Comparison of ENCODE assay signal across 8 mouse cellular contexts in the genomic region with DNA sequence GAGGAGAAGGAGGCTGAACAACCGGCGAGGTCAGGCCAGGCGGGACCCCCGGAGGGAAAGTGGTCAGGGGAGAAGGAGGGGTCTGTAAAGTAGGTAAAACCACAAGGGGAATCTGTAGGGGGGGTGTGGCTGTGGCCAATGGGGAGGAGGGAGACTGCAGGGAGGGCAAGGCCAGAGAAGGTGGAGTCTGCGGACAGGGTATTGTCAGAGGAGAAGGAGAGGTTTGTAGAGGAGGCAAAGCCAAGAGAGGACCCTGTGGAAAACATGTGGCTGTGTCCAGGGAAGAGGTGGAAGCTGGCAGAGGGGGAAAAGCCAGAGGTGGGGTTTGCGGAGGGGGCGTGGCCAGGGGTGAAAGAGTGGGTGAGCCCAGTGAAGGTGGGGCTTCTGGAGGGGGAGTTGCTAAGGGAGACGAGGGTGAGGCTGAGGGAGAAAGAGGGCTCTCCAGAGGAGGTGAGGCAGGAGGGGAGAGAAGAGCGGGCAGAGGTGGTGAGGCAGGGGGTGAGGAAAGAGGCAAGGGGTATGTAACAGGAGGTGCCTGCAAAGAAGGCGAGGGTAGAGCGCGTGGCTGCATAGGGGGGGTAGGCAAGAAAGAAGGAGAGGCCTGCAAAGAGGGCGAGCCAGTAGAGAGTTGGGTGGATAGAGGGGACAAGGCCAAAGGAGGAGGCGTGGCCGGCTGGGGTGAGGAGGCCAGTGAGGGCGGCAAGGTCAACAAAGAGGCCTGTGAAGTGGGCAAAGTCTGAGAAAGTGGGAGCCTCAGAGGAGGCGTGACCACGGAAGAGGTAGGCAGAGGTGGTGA. TPM values are rescaled to one million over a fixed set of nuclear protein-coding genes. Genes with fewer than 3 reads are reported as not detected.
A peak's percentile ranks its signal among the peaks of the same experiment; 100 is the strongest.
DNase-seq lines count a peak whose midpoint lies in the region; ATAC-seq and TF ChIP-seq lines count a peak whose summit lies in the region.

No protein-coding gene starts in this region.

- peaks cover 43% of the 10 kb centered on the region for H3K4me1 ChIP-seq in hindbrain, embryonic 12.5 days
- H3K4me1 ChIP-seq in limb, embryonic 14.5 days (ENCODE audit: control insufficient read depth, insufficient read depth, low read length), result peaks cover 26% of the 10 kb centered on the region; the same call in 1 of the 2 replicates
- peaks cover 45% of the 10 kb centered on the region for H3K4me1 ChIP-seq in midbrain, embryonic 12.5 days
- H3K4me1 ChIP-seq in testis, adult 2 months (ENCODE audit: control insufficient read depth, insufficient read depth, low read length), result peaks cover 37% of the 10 kb centered on the region

- no peak for TF ChIP-seq CTCF in testis, adult 2 months (IDR thresholded peaks at IDR 0.05; ENCODE audit: control insufficient read depth, insufficient read depth, insufficient replicate concordance, low read depth, low read length)

- H3K27me3 ChIP-seq in hindbrain, embryonic 12.5 days, result peaks cover 10% of the 10 kb centered on the region
- H3K27me3 ChIP-seq in limb, embryonic 14.5 days (ENCODE audit: control insufficient read depth, insufficient read depth, low read length), result peaks cover 36% of the 10 kb centered on the region
- peaks cover 20% of the 10 kb centered on the region; the same call in 1 of the 2 replicates for H3K27me3 ChIP-seq in midbrain, embryonic 12.5 days
- 0 out of 2 replicates have a peak, but pooled peaks cover 2% of the 10 kb centered on the region for H3K27me3 ChIP-seq in testis, adult 2 months (ENCODE audit: control insufficient read depth, insufficient read depth, low read length)

- 0 out of 2 replicates have a peak, but pooled peaks have one; percentile 30 for ATAC-seq in erythroblast, adult 5-6 weeks (replicated peaks; ENCODE audit: low FRiP score, poor library complexity, severe bottlenecking)
- ATAC-seq in hindbrain, embryonic 12.5 days (ENCODE audit: low FRiP score), result 0 out of 2 replicates have a peak, but pooled peaks have one; percentile 5
- ATAC-seq in limb, embryonic 14.5 days (ENCODE audit: low FRiP score, low read depth), result peak; percentile 60
- peak; percentile 3; the same call in 1 of the 2 replicates for ATAC-seq in midbrain, embryonic 12.5 days (ENCODE audit: low FRiP score, low read depth)

- WGBS in hindbrain, embryonic 12.5 days, result 4% methylated on average over 18 of the region's 18 CpGs
- 4% methylated on average over 18 of the region's 18 CpGs for WGBS in limb, embryonic 14.5 days
- WGBS in midbrain, embryonic 12.5 days, result 5% methylated on average over 18 of the region's 18 CpGs

- H3K27ac ChIP-seq in hindbrain, embryonic 12.5 days, result peak overlapping the region; percentile 40; the same call in 1 of the 2 replicates
- no peak overlapping the region for H3K27ac ChIP-seq in limb, embryonic 14.5 days (replicated peaks; ENCODE audit: low read depth, low read length)
- H3K27ac ChIP-seq in midbrain, embryonic 12.5 days (replicated peaks), result 0 out of 2 replicates have a peak overlapping the region, but pooled peaks have one; percentile 25
- peak overlapping the region; percentile 76 for H3K27ac ChIP-seq in testis, adult 2 months (ENCODE audit: control insufficient read depth, insufficient read depth, low read depth, low read length)

- H3K9ac ChIP-seq in hindbrain, embryonic 12.5 days, result peak overlapping the region; percentile 61
- H3K9ac ChIP-seq in limb, embryonic 14.5 days (ENCODE audit: low read depth, low read length, severe bottlenecking), result peak overlapping the region; percentile 54
- peak overlapping the region; percentile 65 for H3K9ac ChIP-seq in midbrain, embryonic 12.5 days (replicated peaks)

- DNase-seq in B cell, adult 2 months, result peak; percentile 59 to 61
- DNase-seq in NIH3T3 (ENCODE audit: low read depth), result peak; percentile 60
- DNase-seq in limb, embryonic 14.5 days (ENCODE audit: low spot score), result no peak
- DNase-seq in gastrocnemius, postnatal 10 days, result no peak

- TF ChIP-seq POLR2A in limb, embryonic 14.5 days (IDR thresholded peaks at IDR 0.05; ENCODE audit: borderline replicate concordance, extremely low read depth, insufficient read depth, insufficient read length), result no peak
- no peak for TF ChIP-seq POLR2A in testis, adult 2 months (IDR thresholded peaks at IDR 0.05; ENCODE audit: control insufficient read depth, low read depth, low read length)

- H3K4me2 ChIP-seq in hindbrain, embryonic 12.5 days (replicated peaks), result peak overlapping the region; percentile 89
- peak overlapping the region; percentile 95 for H3K4me2 ChIP-seq in limb, embryonic 14.5 days (replicated peaks; ENCODE audit: low read depth, low read length, severe bottlenecking)
- peak overlapping the region; percentile 82 for H3K4me2 ChIP-seq in midbrain, embryonic 12.5 days (replicated peaks)

- H3K36me3 ChIP-seq in hindbrain, embryonic 12.5 days, result peaks cover 35% of the 10 kb centered on the region
- no peaks in the 10 kb centered on the region for H3K36me3 ChIP-seq in limb, embryonic 14.5 days (ENCODE audit: control insufficient read depth, insufficient read depth, low read length)
- H3K36me3 ChIP-seq in midbrain, embryonic 12.5 days, result peaks cover 35% of the 10 kb centered on the region
- H3K36me3 ChIP-seq in testis, adult 2 months (ENCODE audit: control insufficient read depth, insufficient read depth, low read length), result no peaks in the 10 kb centered on the region

- H3K9me3 ChIP-seq in hindbrain, embryonic 12.5 days (replicated peaks), result no peaks in the 10 kb centered on the region
- no peaks in the 10 kb centered on the region for H3K9me3 ChIP-seq in limb, embryonic 14.5 days (ENCODE audit: control insufficient read depth, low read length)
- H3K9me3 ChIP-seq in midbrain, embryonic 12.5 days, result no peaks in the 10 kb centered on the region

- peak overlapping the region; percentile 44 for H3K4me3 ChIP-seq in hindbrain, embryonic 12.5 days
- peak overlapping the region; percentile 42 for H3K4me3 ChIP-seq in limb, embryonic 14.5 days (replicated peaks; ENCODE audit: low read length)
- peak overlapping the region; percentile 57 for H3K4me3 ChIP-seq in midbrain, embryonic 12.5 days
- H3K4me3 ChIP-seq in testis, adult 2 months (ENCODE audit: control insufficient read depth, low read depth, low read length), result peak overlapping the region; percentile 63

RNA-seq across cellular contexts. Expression of a gene that starts 3.9 kb away (rescaled TPM):
- not detected in 2 replicates for total RNA-seq in erythroblast, adult 5-6 weeks (2015; ENCODE audit: low replicate concordance)
- total RNA-seq in erythroblast, adult 5-6 weeks (2017; ENCODE audit: low replicate concordance), result 0.09 TPM in 1 of 2 replicates, not detected in the other
- polyA plus RNA-seq in hindbrain, embryonic 12.5 days (2016; fragmentation: Nextera tagmentation; extraction: Ambion mirVana), result 39.2 and 42.0 TPM in 2 replicates
- 1.5 and 1.7 TPM in 2 replicates for polyA plus RNA-seq in limb, embryonic 14.5 days (2012; rRNA removed)
- polyA plus RNA-seq in limb, embryonic 14.5 days (2014; fragmentation: Nextera tagmentation; extraction: Ambion mirVana), result 1.0 and 1.2 TPM in 2 replicates
- polyA plus RNA-seq in midbrain, embryonic 12.5 days (2016; fragmentation: Nextera tagmentation; extraction: Ambion mirVana), result 37.1 and 47.6 TPM in 2 replicates
- 0.16 and 0.83 TPM in 2 replicates for polyA plus RNA-seq in testis, adult 2 months (2012; rRNA removed)
- total RNA-seq in gastrocnemius, postnatal 10 days (2021), result under 1 TPM; 0.16 to 0.21 TPM

RNA-seq across cellular contexts. Expression of a gene that starts 13.2 kb away (rescaled TPM):
- total RNA-seq in erythroblast, adult 5-6 weeks (2015; ENCODE audit: low replicate concordance), result not detected in 2 replicates
- not detected in 2 replicates for total RNA-seq in erythroblast, adult 5-6 weeks (2017; ENCODE audit: low replicate concordance)
- polyA plus RNA-seq in hindbrain, embryonic 12.5 days (2016; fragmentation: Nextera tagmentation; extraction: Ambion mirVana), result 0.17 TPM in 1 of 2 replicates, not detected in the other
- 0.30 and 0.36 TPM in 2 replicates for polyA plus RNA-seq in limb, embryonic 14.5 days (2012; rRNA removed)
- 0.37 and 0.40 TPM in 2 replicates for polyA plus RNA-seq in limb, embryonic 14.5 days (2014; fragmentation: Nextera tagmentation; extraction: Ambion mirVana)
- polyA plus RNA-seq in midbrain, embryonic 12.5 days (2016; fragmentation: Nextera tagmentation; extraction: Ambion mirVana), result 0.13 TPM in 2 replicates
- 0.16 and 0.40 TPM in 2 replicates for polyA plus RNA-seq in testis, adult 2 months (2012; rRNA removed)
- under 1 TPM in 1 of 2 experiments, not detected in 1; 0.29 TPM for total RNA-seq in gastrocnemius, postnatal 10 days (2021)

RNA-seq across cellular contexts. Expression of a gene that starts 25.1 kb away (rescaled TPM):
- total RNA-seq in erythroblast, adult 5-6 weeks (2015; ENCODE audit: low replicate concordance), result 16.3 and 22.4 TPM in 2 replicates
- 6.6 and 8.6 TPM in 2 replicates for total RNA-seq in erythroblast, adult 5-6 weeks (2017; ENCODE audit: low replicate concordance)
- polyA plus RNA-seq in hindbrain, embryonic 12.5 days (2016; fragmentation: Nextera tagmentation; extraction: Ambion mirVana), result 41.2 and 46.4 TPM in 2 replicates
- 65.3 and 68.3 TPM in 2 replicates for polyA plus RNA-seq in limb, embryonic 14.5 days (2012; rRNA removed)
- polyA plus RNA-seq in limb, embryonic 14.5 days (2014; fragmentation: Nextera tagmentation; extraction: Ambion mirVana), result 18.5 and 25.8 TPM in 2 replicates
- 45.1 and 48.4 TPM in 2 replicates for polyA plus RNA-seq in midbrain, embryonic 12.5 days (2016; fragmentation: Nextera tagmentation; extraction: Ambion mirVana)
- 32.1 and 262 TPM in 2 replicates for polyA plus RNA-seq in testis, adult 2 months (2012; rRNA removed)
- total RNA-seq in gastrocnemius, postnatal 10 days (2021), result 10 to 100 TPM; 61.4 to 65.5 TPM

RNA-seq across cellular contexts. Expression of a gene that starts 25.3 kb away (rescaled TPM):
- total RNA-seq in erythroblast, adult 5-6 weeks (2015; ENCODE audit: low replicate concordance), result 0.84 TPM in 1 of 2 replicates, not detected in the other
- not detected in 2 replicates for total RNA-seq in erythroblast, adult 5-6 weeks (2017; ENCODE audit: low replicate concordance)
- polyA plus RNA-seq in hindbrain, embryonic 12.5 days (2016; fragmentation: Nextera tagmentation; extraction: Ambion mirVana), result 1.4 and 2.0 TPM in 2 replicates
- 8.5 and 10.2 TPM in 2 replicates for polyA plus RNA-seq in limb, embryonic 14.5 days (2012; rRNA removed)
- polyA plus RNA-seq in limb, embryonic 14.5 days (2014; fragmentation: Nextera tagmentation; extraction: Ambion mirVana), result 1.2 and 1.3 TPM in 2 replicates
- 1.5 and 1.6 TPM in 2 replicates for polyA plus RNA-seq in midbrain, embryonic 12.5 days (2016; fragmentation: Nextera tagmentation; extraction: Ambion mirVana)
- 0.64 and 1.7 TPM in 2 replicates for polyA plus RNA-seq in testis, adult 2 months (2012; rRNA removed)
- total RNA-seq in gastrocnemius, postnatal 10 days (2021), result under 1 TPM; 0.14 to 0.31 TPM

RNA-seq across cellular contexts. Expression of a gene that starts 34.6 kb away (rescaled TPM):
- total RNA-seq in erythroblast, adult 5-6 weeks (2015; ENCODE audit: low replicate concordance), result 6.1 TPM in 1 of 2 replicates, not detected in the other
- 0.43 TPM in 1 of 2 replicates, not detected in the other for total RNA-seq in erythroblast, adult 5-6 weeks (2017; ENCODE audit: low replicate concordance)
- polyA plus RNA-seq in hindbrain, embryonic 12.5 days (2016; fragmentation: Nextera tagmentation; extraction: Ambion mirVana), result 4.0 and 8.7 TPM in 2 replicates
- 63.0 and 98.7 TPM in 2 replicates for polyA plus RNA-seq in limb, embryonic 14.5 days (2012; rRNA removed)
- 4.6 and 5.3 TPM in 2 replicates for polyA plus RNA-seq in limb, embryonic 14.5 days (2014; fragmentation: Nextera tagmentation; extraction: Ambion mirVana)
- 5.0 and 5.3 TPM in 2 replicates for polyA plus RNA-seq in midbrain, embryonic 12.5 days (2016; fragmentation: Nextera tagmentation; extraction: Ambion mirVana)
- polyA plus RNA-seq in testis, adult 2 months (2012; rRNA removed), result 18.2 and 38.8 TPM in 2 replicates
- 1 to 10 TPM; 2.8 to 5.1 TPM for total RNA-seq in gastrocnemius, postnatal 10 days (2021)

Comparison
In these comparisons a context has a peak if more than half of its experiments do, and no peak if none do; other contexts are left out.
1. DNase-seq: peak in B cell, adult 2 months (2 of 2) and NIH3T3 (single experiment); none in limb, embryonic 14.5 days (single experiment) and gastrocnemius, postnatal 10 days (single experiment).
2. ATAC-seq: peak in every context shown above with its lines; median percentile 60 in limb, embryonic 14.5 days; 30 in erythroblast, adult 5-6 weeks; 5 in hindbrain, embryonic 12.5 days; 3 in midbrain, embryonic 12.5 days.
3. RNA of a gene that starts 3.9 kb away (polyA plus RNA-seq): 39.2 to 42.0 TPM in hindbrain, embryonic 12.5 days and 37.1 to 47.6 TPM in midbrain, embryonic 12.5 days; 1.0 to 1.7 TPM in limb, embryonic 14.5 days and 0.16 to 0.83 TPM in testis, adult 2 months; every median in the first group is over 10 times any median in the second.
4. Peak in every context shown above with its lines, with median percentiles within 50 percentile points of each other: H3K4me2 ChIP-seq, H3K4me3 ChIP-seq and H3K9ac ChIP-seq.